In genomic region chr19:28990590-28991221, GRCm38 (mm10) we compare ENCODE assay signal across 8 mouse cellular contexts. TPM values are rescaled to one million over a fixed set of nuclear protein-coding genes. Genes with fewer than 3 reads are reported as not detected.
A peak's percentile ranks its signal among the peaks of the same experiment; 100 is the strongest.
DNase-seq lines count a peak whose midpoint lies in the region; ATAC-seq and TF ChIP-seq lines count a peak whose summit lies in the region.

No protein-coding gene starts in this region.

- H3K9me3 ChIP-seq in hindbrain, embryonic 10.5 days: no peaks in the 10 kb centered on the region
- no peaks in the 10 kb centered on the region for H3K9me3 ChIP-seq in limb, embryonic 14.5 days (ENCODE audit: control insufficient read depth, low read length)
- H3K9me3 ChIP-seq in neural tube, embryonic 12.5 days: no peaks in the 10 kb centered on the region

- no peak for TF ChIP-seq POLR2A in limb, embryonic 14.5 days (IDR thresholded peaks at IDR 0.05; ENCODE audit: borderline replicate concordance, extremely low read depth, insufficient read depth, insufficient read length)

- peak; percentile 44 for ATAC-seq in limb, embryonic 14.5 days (ENCODE audit: low FRiP score, low read depth)
- peak; percentile 67 for ATAC-seq in neural tube, embryonic 12.5 days (ENCODE audit: low FRiP score, low read depth)

- peak; percentile 12 for DNase-seq in urinary bladder, postnatal 14 days (ENCODE audit: low spot score)
- DNase-seq in urinary bladder, postnatal 10 days (ENCODE audit: low spot score): no peak
- DNase-seq in embryo, embryonic 10.5 days (ENCODE audit: low spot score): peak; percentile 50
- no peak for DNase-seq in hindbrain, embryonic 10.5 days (ENCODE audit: low spot score)
- DNase-seq in limb, embryonic 14.5 days (ENCODE audit: low spot score): no peak
- no peak for DNase-seq in gastrocnemius, adult 8-10 months (ENCODE audit: low spot score in 2 of 2)
- DNase-seq in cerebellum, adult 18-20 months: no peak

- H3K27ac ChIP-seq in hindbrain, embryonic 10.5 days: peak overlapping the region; percentile 94
- H3K27ac ChIP-seq in limb, embryonic 14.5 days (replicated peaks; ENCODE audit: low read depth, low read length): peak overlapping the region; percentile 81
- H3K27ac ChIP-seq in neural tube, embryonic 12.5 days: peak overlapping the region; percentile 75

- H3K4me2 ChIP-seq in limb, embryonic 14.5 days (replicated peaks; ENCODE audit: low read depth, low read length, severe bottlenecking): peak overlapping the region; percentile 51
- H3K4me2 ChIP-seq in neural tube, embryonic 12.5 days (replicated peaks): peak overlapping the region; percentile 77

- peaks cover 17% of the 10 kb centered on the region for H3K4me1 ChIP-seq in hindbrain, embryonic 10.5 days (replicated peaks)
- H3K4me1 ChIP-seq in limb, embryonic 14.5 days (ENCODE audit: control insufficient read depth, insufficient read depth, low read length): 0 out of 2 replicates have a peak, but pooled peaks cover 5% of the 10 kb centered on the region
- peaks cover 7% of the 10 kb centered on the region for H3K4me1 ChIP-seq in neural tube, embryonic 12.5 days

- H3K4me3 ChIP-seq in hindbrain, embryonic 10.5 days: peak overlapping the region; percentile 97
- H3K4me3 ChIP-seq in limb, embryonic 14.5 days (replicated peaks; ENCODE audit: low read length): peak overlapping the region; percentile 96
- H3K4me3 ChIP-seq in neural tube, embryonic 12.5 days: peak overlapping the region; percentile 90

- H3K9ac ChIP-seq in limb, embryonic 14.5 days (ENCODE audit: low read depth, low read length, severe bottlenecking): peak overlapping the region; percentile 86
- H3K9ac ChIP-seq in neural tube, embryonic 12.5 days: peak overlapping the region; percentile 88

- H3K27me3 ChIP-seq in hindbrain, embryonic 10.5 days (ENCODE audit: insufficient read depth, poor library complexity, severe bottlenecking): no peaks in the 10 kb centered on the region
- H3K27me3 ChIP-seq in limb, embryonic 14.5 days (ENCODE audit: control insufficient read depth, insufficient read depth, low read length): no peaks in the 10 kb centered on the region
- no peaks in the 10 kb centered on the region for H3K27me3 ChIP-seq in neural tube, embryonic 12.5 days (replicated peaks)

- WGBS in hindbrain, embryonic 10.5 days: 1% methylated on average over 41 of the region's 41 CpGs
- WGBS in limb, embryonic 14.5 days: 2% methylated on average over 30 of the region's 41 CpGs
- 1% methylated on average over 41 of the region's 41 CpGs for WGBS in neural tube, embryonic 12.5 days

- peaks cover 36% of the 10 kb centered on the region for H3K36me3 ChIP-seq in hindbrain, embryonic 10.5 days
- peaks cover 23% of the 10 kb centered on the region for H3K36me3 ChIP-seq in limb, embryonic 14.5 days (ENCODE audit: control insufficient read depth, insufficient read depth, low read length)
- H3K36me3 ChIP-seq in neural tube, embryonic 12.5 days: peaks cover 16% of the 10 kb centered on the region

RNA-seq across cellular contexts. Expression of gene Cdc37l1, which starts 0.6 kb away (rescaled TPM):
- polyA plus RNA-seq in hindbrain, embryonic 10.5 days (2016; fragmentation: Nextera tagmentation; extraction: Ambion mirVana): 37.0 and 38.6 TPM in 2 replicates
- 32.1 and 35.8 TPM in 2 replicates for polyA plus RNA-seq in limb, embryonic 14.5 days (2012; rRNA removed)
- polyA plus RNA-seq in limb, embryonic 14.5 days (2014; fragmentation: Nextera tagmentation; extraction: Ambion mirVana): 39.6 and 47.8 TPM in 2 replicates
- 55.4 and 57.7 TPM in 2 replicates for polyA plus RNA-seq in neural tube, embryonic 12.5 days (2016; fragmentation: Nextera tagmentation; extraction: Ambion mirVana)
- total RNA-seq in gastrocnemius, adult 8-10 months (2022): 10 to 100 TPM; 38.6 to 45.9 (median 40.0) TPM

RNA-seq across cellular contexts. Expression of gene 4430402I18Rik, which starts 23.1 kb away (rescaled TPM):
- polyA plus RNA-seq in hindbrain, embryonic 10.5 days (2016; fragmentation: Nextera tagmentation; extraction: Ambion mirVana): 0.15 and 0.78 TPM in 2 replicates
- polyA plus RNA-seq in limb, embryonic 14.5 days (2012; rRNA removed): 0.59 and 1.0 TPM in 2 replicates
- 1.0 and 1.5 TPM in 2 replicates for polyA plus RNA-seq in limb, embryonic 14.5 days (2014; fragmentation: Nextera tagmentation; extraction: Ambion mirVana)
- polyA plus RNA-seq in neural tube, embryonic 12.5 days (2016; fragmentation: Nextera tagmentation; extraction: Ambion mirVana): 0.33 and 0.39 TPM in 2 replicates
- 1 to 10 TPM; 1.3 to 2.4 (median 1.8) TPM for total RNA-seq in gastrocnemius, adult 8-10 months (2022)

RNA-seq across cellular contexts. Expression of gene Plpp6, which starts 27.0 kb away (rescaled TPM):
- polyA plus RNA-seq in hindbrain, embryonic 10.5 days (2016; fragmentation: Nextera tagmentation; extraction: Ambion mirVana): 5.2 and 5.6 TPM in 2 replicates
- 5.8 and 6.8 TPM in 2 replicates for polyA plus RNA-seq in limb, embryonic 14.5 days (2012; rRNA removed)
- polyA plus RNA-seq in limb, embryonic 14.5 days (2014; fragmentation: Nextera tagmentation; extraction: Ambion mirVana): 9.4 and 9.6 TPM in 2 replicates
- 9.5 and 10.7 TPM in 2 replicates for polyA plus RNA-seq in neural tube, embryonic 12.5 days (2016; fragmentation: Nextera tagmentation; extraction: Ambion mirVana)
- total RNA-seq in gastrocnemius, adult 8-10 months (2022): 1 to 10 TPM; 1.7 to 2.1 (median 1.8) TPM

RNA-seq across cellular contexts. Expression of gene Ak3, which starts 57.1 kb away (rescaled TPM):
- polyA plus RNA-seq in hindbrain, embryonic 10.5 days (2016; fragmentation: Nextera tagmentation; extraction: Ambion mirVana): 65.4 and 72.9 TPM in 2 replicates
- 33.9 and 36.0 TPM in 2 replicates for polyA plus RNA-seq in limb, embryonic 14.5 days (2012; rRNA removed)
- 83.9 and 84.8 TPM in 2 replicates for polyA plus RNA-seq in limb, embryonic 14.5 days (2014; fragmentation: Nextera tagmentation; extraction: Ambion mirVana)
- 65.1 and 66.3 TPM in 2 replicates for polyA plus RNA-seq in neural tube, embryonic 12.5 days (2016; fragmentation: Nextera tagmentation; extraction: Ambion mirVana)
- 10 to 100 TPM; 32.4 to 42.5 (median 39.8) TPM for total RNA-seq in gastrocnemius, adult 8-10 months (2022)

Comparison
In these comparisons a context has a peak if more than half of its experiments do, and no peak if none do; other contexts are left out.
1. DNase-seq: peak in urinary bladder, postnatal 14 days (single experiment) and embryo, embryonic 10.5 days (single experiment); none in urinary bladder, postnatal 10 days (single experiment), hindbrain, embryonic 10.5 days (single experiment), limb, embryonic 14.5 days (single experiment), gastrocnemius, adult 8-10 months (0 of 2) and cerebellum, adult 18-20 months (0 of 2).
2. Peak in every context shown above with its lines, with median percentiles within 50 percentile points of each other: H3K27ac ChIP-seq and H3K4me3 ChIP-seq.